Mouse (Mus musculus) embryonic fibroblast, embryonic 13.5 days (primary cell): ENCODE measurements around the gene Gm20696.

ENCODE experiments used
- CTCF ChIP-seq: IDR thresholded peaks from 2 replicates; pipeline ENCODE4 v1.5.1; 2011; ENCODE audit warnings: mild to moderate bottlenecking, control low read depth, low read length, moderate library complexity, borderline replicate concordance; ENCODE audit not compliant: insufficient read depth
- POLR2A ChIP-seq: IDR thresholded peaks from 2 replicates; pipeline ENCODE4 v1.6.1; 2011; ENCODE audit warnings: low read depth, mild to moderate bottlenecking, control low read depth, low read length, moderate library complexity

DNA sequence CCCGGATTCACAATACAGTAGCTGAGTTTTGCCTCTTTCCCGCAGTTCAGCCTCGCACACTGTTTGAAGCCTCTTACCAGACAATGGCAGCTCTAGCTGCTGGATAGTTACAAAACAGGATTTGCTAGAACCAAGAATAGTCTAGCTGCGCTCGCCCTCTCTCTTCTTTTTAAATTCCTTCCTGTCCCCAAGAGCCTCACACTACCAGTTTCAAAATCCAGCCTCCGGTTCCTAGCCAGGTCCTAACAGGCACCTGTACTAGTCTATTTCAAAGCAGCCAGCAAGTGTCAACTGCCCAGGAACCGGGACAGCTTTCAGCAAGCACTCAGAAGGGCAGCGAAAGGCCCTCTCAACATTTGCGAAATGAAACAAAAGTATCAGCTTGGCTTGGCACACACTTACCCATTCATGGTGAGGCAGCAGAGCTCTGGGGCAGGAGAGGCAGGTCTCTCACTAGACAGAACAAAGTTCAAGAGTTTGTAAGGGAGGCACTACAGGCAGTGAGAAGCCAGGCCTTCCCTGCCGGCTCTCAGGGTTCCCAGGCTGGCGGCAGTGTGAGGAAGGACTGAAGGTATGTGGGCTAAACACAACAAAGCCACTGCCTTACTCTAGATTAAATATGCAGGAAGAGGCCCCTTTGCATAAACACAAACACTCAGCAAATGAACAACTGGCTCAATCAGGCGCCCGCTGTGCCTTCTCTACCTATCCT lies 400.5 kb downstream of the Gm20696 start:
- no peak for TF ChIP-seq CTCF
- TF ChIP-seq POLR2A: no peak
